19 mouse cellular contexts compared by ENCODE assay signal in the genomic region with DNA sequence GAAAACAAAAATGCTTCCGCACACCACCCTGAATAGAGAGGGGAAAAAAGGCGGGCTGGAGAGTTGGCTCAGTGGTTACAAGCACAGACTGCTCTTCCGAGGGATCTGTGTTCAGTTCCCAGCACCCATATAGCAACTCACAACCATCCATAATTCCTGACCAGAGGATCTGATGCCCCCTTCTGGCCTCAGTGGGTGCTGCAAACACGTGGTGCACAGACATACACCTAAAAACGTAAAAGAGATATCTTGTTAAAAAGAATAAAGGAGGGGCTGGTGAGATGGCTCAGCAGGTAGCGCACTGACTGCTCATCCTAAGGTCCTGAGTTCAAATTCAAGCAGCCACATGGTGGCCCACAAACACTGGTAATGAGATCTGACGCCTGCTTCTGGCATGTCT. TPM values are rescaled to one million over a fixed set of nuclear protein-coding genes. Genes with fewer than 3 reads are reported as not detected.
A peak's percentile ranks its signal among the peaks of the same experiment; 100 is the strongest.
DNase-seq lines count a peak whose midpoint lies in the region; ATAC-seq and TF ChIP-seq lines count a peak whose summit lies in the region.
"Had no signal": no experiment of that assay in that cellular context is flagged by ENCODE, and none has a peak within 500 bp of the region (broad histone marks: within the 10 kb centered on the region; RNA-seq: fewer than 3 reads in every experiment).

No protein-coding gene starts in this region.

- 0 out of 2 replicates have a peak, but pooled peaks cover 8% of the 10 kb centered on the region for H3K4me1 ChIP-seq in intestine, postnatal 0 days (replicated peaks; ENCODE audit: control insufficient read depth, insufficient read depth, low read length)
- H3K4me1 ChIP-seq in intestine, embryonic 15.5 days (replicated peaks), result peaks cover 7% of the 10 kb centered on the region; the same call in 1 of the 2 replicates
- peaks cover 20% of the 10 kb centered on the region for H3K4me1 ChIP-seq in midbrain, postnatal 0 days (ENCODE audit: insufficient read depth, low read length)
- H3K4me1 ChIP-seq in midbrain, embryonic 13.5 days (replicated peaks), result peaks cover 31% of the 10 kb centered on the region

- ATAC-seq in intestine, postnatal 0 days, result no peak
- no peak for ATAC-seq in intestine, embryonic 15.5 days
- ATAC-seq in midbrain, postnatal 0 days (ENCODE audit: low FRiP score), result no peak
- ATAC-seq in midbrain, embryonic 13.5 days, result no peak

- peak; percentile 48 for DNase-seq in cerebellum, adult 11 months
- no peak for DNase-seq in cerebellum, adult 8-10 months
- no peak for DNase-seq in midbrain, postnatal 0 days (ENCODE audit: low spot score)
- DNase-seq in splenic B cell, adult 2 months (ENCODE audit: low read depth, low spot score), result peak; percentile 18
- DNase-seq in neural tube, embryonic 10.5 days (ENCODE audit: extremely low spot score, low spot score), result no peak
- DNase-seq: heart, adult 11 months; lung, adult 18-20 months; right cerebral cortex, adult 18-20 months had no signal

- no peaks in the 10 kb centered on the region for H3K9me3 ChIP-seq in intestine, postnatal 0 days (ENCODE audit: control insufficient read depth)
- no peaks in the 10 kb centered on the region for H3K9me3 ChIP-seq in intestine, embryonic 15.5 days
- H3K9me3 ChIP-seq in midbrain, postnatal 0 days (ENCODE audit: low read length), result no peaks in the 10 kb centered on the region
- H3K9me3 ChIP-seq in midbrain, embryonic 13.5 days, result no peaks in the 10 kb centered on the region
- H3K9me3 ChIP-seq: embryonic facial prominence, embryonic 12.5 days; forebrain, embryonic 10.5 days; megakaryocyte, embryonic 14.5 days had no signal

- no peaks in the 10 kb centered on the region for H3K27me3 ChIP-seq in intestine, postnatal 0 days (replicated peaks; ENCODE audit: control insufficient read depth, insufficient read depth, low read length)
- H3K27me3 ChIP-seq in intestine, embryonic 15.5 days (replicated peaks), result no peaks in the 10 kb centered on the region
- H3K27me3 ChIP-seq in midbrain, postnatal 0 days (ENCODE audit: insufficient read depth, low read length), result no peaks in the 10 kb centered on the region; the same call in 1 of the 2 replicates
- no peaks in the 10 kb centered on the region for H3K27me3 ChIP-seq in midbrain, embryonic 13.5 days
- H3K27me3 ChIP-seq in splenic B cell, adult 2 months (ENCODE audit: control insufficient read depth, insufficient read depth, low read length, poor library complexity, severe bottlenecking), result no peaks in the 10 kb centered on the region
- H3K27me3 ChIP-seq: embryonic facial prominence, embryonic 12.5 days had no signal

- peak; percentile 31 for TF ChIP-seq CTCF in intestine, postnatal 0 days (IDR thresholded peaks at IDR 0.05; ENCODE audit: low read depth)
- TF ChIP-seq CTCF in midbrain, postnatal 0 days (IDR thresholded peaks at IDR 0.05), result peak; percentile 49

- H3K36me3 ChIP-seq in intestine, postnatal 0 days (ENCODE audit: control insufficient read depth, insufficient read depth), result peaks cover 17% of the 10 kb centered on the region; the same call in 1 of the 2 replicates
- H3K36me3 ChIP-seq in intestine, embryonic 15.5 days, result no peaks in the 10 kb centered on the region
- 0 out of 2 replicates have a peak, but pooled peaks cover 8% of the 10 kb centered on the region for H3K36me3 ChIP-seq in midbrain, postnatal 0 days (ENCODE audit: insufficient read depth, low read length)
- peaks cover 15% of the 10 kb centered on the region for H3K36me3 ChIP-seq in midbrain, embryonic 13.5 days
- H3K36me3 ChIP-seq in splenic B cell, adult 2 months (ENCODE audit: control insufficient read depth, insufficient read depth, low read length, poor library complexity, severe bottlenecking), result peaks cover 8% of the 10 kb centered on the region

- H3K9ac ChIP-seq in intestine, postnatal 0 days (ENCODE audit: low read depth, low read length), result no peak overlapping the region
- no peak overlapping the region for H3K9ac ChIP-seq in intestine, embryonic 15.5 days
- no peak overlapping the region for H3K9ac ChIP-seq in midbrain, postnatal 0 days (replicated peaks; ENCODE audit: low read length, poor library complexity, severe bottlenecking)
- H3K9ac ChIP-seq in midbrain, embryonic 13.5 days (replicated peaks), result no peak overlapping the region
- H3K9ac ChIP-seq: embryonic facial prominence, embryonic 12.5 days had no signal

- no peak overlapping the region for H3K4me3 ChIP-seq in intestine, postnatal 0 days (ENCODE audit: low read depth, low read length)
- H3K4me3 ChIP-seq in intestine, embryonic 15.5 days (replicated peaks), result no peak overlapping the region
- no peak overlapping the region for H3K4me3 ChIP-seq in midbrain, postnatal 0 days (ENCODE audit: low read depth, low read length)
- H3K4me3 ChIP-seq in midbrain, embryonic 13.5 days (replicated peaks), result no peak overlapping the region

- no peak overlapping the region for H3K27ac ChIP-seq in intestine, postnatal 0 days (ENCODE audit: low read depth, low read length)
- H3K27ac ChIP-seq in intestine, embryonic 15.5 days, result no peak overlapping the region
- no peak overlapping the region for H3K27ac ChIP-seq in midbrain, postnatal 0 days (ENCODE audit: low read depth, low read length)
- H3K27ac ChIP-seq in midbrain, embryonic 13.5 days, result no peak overlapping the region
- H3K27ac ChIP-seq: embryonic facial prominence, embryonic 12.5 days had no signal

- H3K4me2 ChIP-seq in intestine, postnatal 0 days (replicated peaks; ENCODE audit: low read depth), result no peak overlapping the region
- H3K4me2 ChIP-seq in intestine, embryonic 15.5 days (replicated peaks), result no peak overlapping the region
- no peak overlapping the region for H3K4me2 ChIP-seq in midbrain, postnatal 0 days (ENCODE audit: low read depth, low read length, poor library complexity, severe bottlenecking)
- no peak overlapping the region for H3K4me2 ChIP-seq in midbrain, embryonic 13.5 days (replicated peaks)

- 92% methylated on average over 7 of the region's 7 CpGs for WGBS in intestine, postnatal 0 days
- WGBS in intestine, embryonic 15.5 days, result 90% methylated on average over 7 of the region's 7 CpGs
- WGBS in midbrain, postnatal 0 days, result 92% methylated on average over 7 of the region's 7 CpGs
- WGBS in midbrain, embryonic 13.5 days, result 91% methylated on average over 7 of the region's 7 CpGs

RNA-seq across cellular contexts. Expression of gene Ddx24, which starts 1.1 kb away (rescaled TPM):
- polyA plus RNA-seq in intestine, postnatal 0 days (2015; fragmentation: Nextera tagmentation; extraction: Ambion mirVana), result 84.6 and 106 TPM in 2 replicates
- polyA plus RNA-seq in intestine, embryonic 15.5 days (2015; fragmentation: Nextera tagmentation; extraction: Ambion mirVana), result 90.6 and 99.4 TPM in 2 replicates
- total RNA-seq in midbrain, postnatal 0 days (2014; rRNA removed), result 140 and 153 TPM in 2 replicates
- 209 and 245 TPM in 2 replicates for polyA plus RNA-seq in midbrain, postnatal 0 days (2015; fragmentation: Nextera tagmentation; extraction: Ambion mirVana)
- polyA plus RNA-seq in midbrain, embryonic 13.5 days (2015; fragmentation: Nextera tagmentation; extraction: Ambion mirVana), result 138 and 163 TPM in 2 replicates

RNA-seq across cellular contexts. Expression of gene Ifi27, which starts 7.3 kb away (rescaled TPM):
- 79.3 and 84.8 TPM in 2 replicates for polyA plus RNA-seq in intestine, postnatal 0 days (2015; fragmentation: Nextera tagmentation; extraction: Ambion mirVana)
- 45.6 and 48.8 TPM in 2 replicates for polyA plus RNA-seq in intestine, embryonic 15.5 days (2015; fragmentation: Nextera tagmentation; extraction: Ambion mirVana)
- total RNA-seq in midbrain, postnatal 0 days (2014; rRNA removed), result 16.2 and 24.4 TPM in 2 replicates
- polyA plus RNA-seq in midbrain, postnatal 0 days (2015; fragmentation: Nextera tagmentation; extraction: Ambion mirVana), result 23.3 and 26.2 TPM in 2 replicates
- polyA plus RNA-seq in midbrain, embryonic 13.5 days (2015; fragmentation: Nextera tagmentation; extraction: Ambion mirVana), result 5.2 and 6.2 TPM in 2 replicates

RNA-seq across cellular contexts. Expression of gene Ifi27l2a, which starts 16.8 kb away (rescaled TPM):
- 86.6 and 95.5 TPM in 2 replicates for polyA plus RNA-seq in intestine, postnatal 0 days (2015; fragmentation: Nextera tagmentation; extraction: Ambion mirVana)
- polyA plus RNA-seq in intestine, embryonic 15.5 days (2015; fragmentation: Nextera tagmentation; extraction: Ambion mirVana), result 19.2 and 20.8 TPM in 2 replicates
- 1.7 TPM in 2 replicates for total RNA-seq in midbrain, postnatal 0 days (2014; rRNA removed)
- polyA plus RNA-seq in midbrain, postnatal 0 days (2015; fragmentation: Nextera tagmentation; extraction: Ambion mirVana), result 10.3 and 12.7 TPM in 2 replicates
- 3.0 and 6.2 TPM in 2 replicates for polyA plus RNA-seq in midbrain, embryonic 13.5 days (2015; fragmentation: Nextera tagmentation; extraction: Ambion mirVana)

RNA-seq across cellular contexts. Expression of gene 9330161L09Rik, which starts 19.1 kb away (rescaled TPM):
- 0.35 TPM in 1 of 2 replicates, not detected in the other for polyA plus RNA-seq in intestine, postnatal 0 days (2015; fragmentation: Nextera tagmentation; extraction: Ambion mirVana)
- 0.16 and 0.48 TPM in 2 replicates for polyA plus RNA-seq in intestine, embryonic 15.5 days (2015; fragmentation: Nextera tagmentation; extraction: Ambion mirVana)
- 9.6 and 9.7 TPM in 2 replicates for total RNA-seq in midbrain, postnatal 0 days (2014; rRNA removed)
- 1.1 and 1.5 TPM in 2 replicates for polyA plus RNA-seq in midbrain, postnatal 0 days (2015; fragmentation: Nextera tagmentation; extraction: Ambion mirVana)
- 0.68 and 1.2 TPM in 2 replicates for polyA plus RNA-seq in midbrain, embryonic 13.5 days (2015; fragmentation: Nextera tagmentation; extraction: Ambion mirVana)
- polyA plus RNA-seq: kidney, embryonic 16.5 days had no signal

RNA-seq across cellular contexts. Expression of gene Ifi27l2b, which starts 30.3 kb away (rescaled TPM):
- 505 and 529 TPM in 2 replicates for polyA plus RNA-seq in intestine, postnatal 0 days (2015; fragmentation: Nextera tagmentation; extraction: Ambion mirVana)
- 25.4 and 30.5 TPM in 2 replicates for polyA plus RNA-seq in intestine, embryonic 15.5 days (2015; fragmentation: Nextera tagmentation; extraction: Ambion mirVana)
- not detected in 2 replicates for total RNA-seq in midbrain, postnatal 0 days (2014; rRNA removed)
- not detected in 2 replicates for polyA plus RNA-seq in midbrain, postnatal 0 days (2015; fragmentation: Nextera tagmentation; extraction: Ambion mirVana)
- polyA plus RNA-seq in midbrain, embryonic 13.5 days (2015; fragmentation: Nextera tagmentation; extraction: Ambion mirVana), result not detected in 2 replicates
- total RNA-seq: layer of hippocampus, postnatal 25 days; MEL had no signal
- polyA plus RNA-seq: embryonic facial prominence, embryonic 12.5 days; forebrain, embryonic 10.5 days; hindbrain, embryonic 16.5 days; kidney, embryonic 16.5 days; limb, embryonic 11.5 days had no signal

Comparison
In these comparisons a context has a peak if more than half of its experiments do, and no peak if none do; other contexts are left out.
1. DNase-seq: peak in cerebellum, adult 11 months (single experiment) and splenic B cell, adult 2 months (single experiment); none in cerebellum, adult 8-10 months (single experiment), midbrain, postnatal 0 days (single experiment) and neural tube, embryonic 10.5 days (single experiment).